In genomic region chr7:5079365-5080009, GRCm38 (mm10) we compare ENCODE assay signal across 10 mouse cellular contexts. TPM values are rescaled to one million over a fixed set of nuclear protein-coding genes. Genes with fewer than 3 reads are reported as not detected.
DNase-seq lines count a peak whose midpoint lies in the region; ATAC-seq and TF ChIP-seq lines count a peak whose summit lies in the region.
"Not testable (repeated sequence)": the region's sequence is repeated elsewhere in the genome, so short reads cannot be mapped to it uniquely, and the experiment has no call there.
"Had no signal": no experiment of that assay in that cellular context is flagged by ENCODE, and none has a peak within 500 bp of the region (broad histone marks: within the 10 kb centered on the region; RNA-seq: fewer than 3 reads in every experiment).

No protein-coding gene starts in this region.

- ATAC-seq in forebrain, embryonic 11.5 days (replicated peaks; ENCODE audit: low FRiP score): peak; percentile 45
- ATAC-seq in heart, embryonic 14.5 days (ENCODE audit: insufficient number of reproducible peaks, insufficient read depth, low FRiP score, low read depth): not testable (repeated sequence)
- ATAC-seq in intestine, embryonic 15.5 days: peak; percentile 23
- 0 out of 2 replicates have a peak, but pooled peaks have one; percentile 13 for ATAC-seq in limb, embryonic 13.5 days (ENCODE audit: low FRiP score, low read depth)
- peak; percentile 36 for ATAC-seq in lung, embryonic 15.5 days (ENCODE audit: borderline replicate concordance, extremely low read depth, low FRiP score, low TSS enrichment)

- H3K4me3 ChIP-seq in bone marrow macrophage, adult 2 months (ENCODE audit: insufficient read depth, low read length): peak overlapping the region; percentile 45
- peak overlapping the region; percentile 96 for H3K4me3 ChIP-seq in forebrain, embryonic 11.5 days (ENCODE audit: low read depth, low read length)
- peak overlapping the region; percentile 88 to 100 for H3K4me3 ChIP-seq in heart, embryonic 14.5 days (ENCODE audit: control insufficient read depth in 1 of 2, insufficient read depth in 1 of 2, low read depth in 1 of 2, low read length in 2 of 2)
- peak overlapping the region; percentile 99 for H3K4me3 ChIP-seq in intestine, embryonic 15.5 days (replicated peaks)
- peak overlapping the region; percentile 97 for H3K4me3 ChIP-seq in limb, embryonic 13.5 days
- peak overlapping the region; percentile 98 for H3K4me3 ChIP-seq in lung, embryonic 15.5 days
- H3K4me3 ChIP-seq in myocyte: peak overlapping the region; percentile 48
- H3K4me3 ChIP-seq in testis, adult 2 months (ENCODE audit: control insufficient read depth, low read depth, low read length): peak overlapping the region; percentile 81

- H3K9ac ChIP-seq in forebrain, embryonic 11.5 days (ENCODE audit: low read length): peak overlapping the region; percentile 35; the same call in 1 of the 2 replicates
- peak overlapping the region; percentile 99 for H3K9ac ChIP-seq in heart, embryonic 14.5 days (ENCODE audit: low read length)
- H3K9ac ChIP-seq in intestine, embryonic 15.5 days: peak overlapping the region; percentile 99; the same call in 1 of the 2 replicates
- peak overlapping the region; percentile 96; the same call in 1 of the 2 replicates for H3K9ac ChIP-seq in limb, embryonic 13.5 days
- not testable (repeated sequence) for H3K9ac ChIP-seq in lung, embryonic 15.5 days

- WGBS in forebrain, embryonic 11.5 days: 54% methylated on average over 10 of the region's 13 CpGs
- WGBS in heart, embryonic 14.5 days: 44% methylated on average over 9 of the region's 13 CpGs
- 32% methylated on average over 8 of the region's 13 CpGs for WGBS in intestine, embryonic 15.5 days
- WGBS in limb, embryonic 13.5 days: 51% methylated on average over 9 of the region's 13 CpGs
- WGBS in lung, embryonic 15.5 days: 26% methylated on average over 7 of the region's 13 CpGs

- H3K36me3 ChIP-seq in forebrain, embryonic 11.5 days (ENCODE audit: control insufficient read depth, insufficient read depth, low read length): peaks cover 17% of the 10 kb centered on the region
- H3K36me3 ChIP-seq in heart, embryonic 14.5 days (ENCODE audit: control insufficient read depth, insufficient read depth, low read length): peaks cover 69% of the 10 kb centered on the region
- peaks cover 29% of the 10 kb centered on the region for H3K36me3 ChIP-seq in intestine, embryonic 15.5 days
- H3K36me3 ChIP-seq in limb, embryonic 13.5 days: peaks cover 56% of the 10 kb centered on the region
- peaks cover 58% of the 10 kb centered on the region for H3K36me3 ChIP-seq in lung, embryonic 15.5 days
- peaks cover 38% of the 10 kb centered on the region for H3K36me3 ChIP-seq in myocyte (ENCODE audit: control insufficient read depth, insufficient read depth)
- not testable (repeated sequence) for H3K36me3 ChIP-seq in testis, adult 2 months (ENCODE audit: control insufficient read depth, insufficient read depth, low read length)

- TF ChIP-seq CTCF in bone marrow macrophage, adult 2 months (IDR thresholded peaks at IDR 0.05; ENCODE audit: low read depth, low read length); testis, adult 2 months (IDR thresholded peaks at IDR 0.05; ENCODE audit: control insufficient read depth, insufficient read depth, insufficient replicate concordance, low read depth, low read length): not testable (repeated sequence)

- H3ac ChIP-seq in myocyte (ENCODE audit: control insufficient read depth, insufficient read length): peak overlapping the region; percentile 74

- H3K9me3 ChIP-seq in forebrain, embryonic 11.5 days (ENCODE audit: control insufficient read depth, low read length); heart, embryonic 14.5 days (ENCODE audit: control insufficient read depth, low read length); intestine, embryonic 15.5 days; limb, embryonic 13.5 days; lung, embryonic 15.5 days: not testable (repeated sequence)

- not testable (repeated sequence) for DNase-seq in forebrain, embryonic 11.5 days (ENCODE audit: low spot score)

- H3K4me1 ChIP-seq in bone marrow macrophage, adult 2 months (ENCODE audit: control insufficient read depth, insufficient read depth, low read length): peaks cover 36% of the 10 kb centered on the region
- not testable (repeated sequence) for H3K4me1 ChIP-seq in forebrain, embryonic 11.5 days (replicated peaks; ENCODE audit: control insufficient read depth, insufficient read depth, low read length); intestine, embryonic 15.5 days (replicated peaks); testis, adult 2 months (ENCODE audit: control insufficient read depth, insufficient read depth, low read length)
- H3K4me1 ChIP-seq in heart, embryonic 14.5 days (ENCODE audit: control insufficient read depth in 2 of 2, insufficient read depth in 2 of 2, low read length in 2 of 2): peaks cover 3 to 14% of the 10 kb centered on the region in 2 experiments; a peak in 3 of 4 replicates
- peaks cover 14% of the 10 kb centered on the region for H3K4me1 ChIP-seq in limb, embryonic 13.5 days
- peaks cover 13% of the 10 kb centered on the region for H3K4me1 ChIP-seq in lung, embryonic 15.5 days

- not testable (repeated sequence) for H3K27me3 ChIP-seq in forebrain, embryonic 11.5 days (ENCODE audit: control insufficient read depth, insufficient read depth, low read length); heart, embryonic 14.5 days (ENCODE audit: control insufficient read depth, insufficient read depth, low read length); intestine, embryonic 15.5 days (replicated peaks); limb, embryonic 13.5 days; lung, embryonic 15.5 days; myocyte (ENCODE audit: control insufficient read depth, insufficient read depth, insufficient read length); testis, adult 2 months (ENCODE audit: control insufficient read depth, insufficient read depth, low read length)

- not testable (repeated sequence) for TF ChIP-seq POLR2A in bone marrow macrophage, adult 2 months (IDR thresholded peaks at IDR 0.05; ENCODE audit: borderline replicate concordance, low read depth, low read length); myocyte (IDR thresholded peaks at IDR 0.05; ENCODE audit: insufficient read length, low read depth); testis, adult 2 months (IDR thresholded peaks at IDR 0.05; ENCODE audit: control insufficient read depth, low read depth, low read length)

- peak overlapping the region; percentile 64 for H3K27ac ChIP-seq in bone marrow macrophage, adult 2 months (ENCODE audit: insufficient read depth, low read depth, low read length)
- peak overlapping the region; percentile 53; the same call in 1 of the 2 replicates for H3K27ac ChIP-seq in forebrain, embryonic 11.5 days (ENCODE audit: low read depth, low read length)
- peak overlapping the region; percentile 58 to 96 for H3K27ac ChIP-seq in heart, embryonic 14.5 days (replicated peaks in 1 of 2; ENCODE audit: control insufficient read depth in 1 of 2, insufficient read depth in 1 of 2, low read depth in 2 of 2, low read length in 2 of 2)
- H3K27ac ChIP-seq in intestine, embryonic 15.5 days: peak overlapping the region; percentile 95
- H3K27ac ChIP-seq in limb, embryonic 13.5 days: peak overlapping the region; percentile 91; the same call in 1 of the 2 replicates
- peak overlapping the region; percentile 95 for H3K27ac ChIP-seq in lung, embryonic 15.5 days
- H3K27ac ChIP-seq in testis, adult 2 months (ENCODE audit: control insufficient read depth, insufficient read depth, low read depth, low read length): peak overlapping the region; percentile 72

- peak overlapping the region; percentile 87; the same call in 1 of the 2 replicates for H3K4me2 ChIP-seq in forebrain, embryonic 11.5 days (ENCODE audit: low read depth, low read length, severe bottlenecking)
- peak overlapping the region; percentile 87 for H3K4me2 ChIP-seq in heart, embryonic 14.5 days (ENCODE audit: low read length)
- peak overlapping the region; percentile 68 for H3K4me2 ChIP-seq in intestine, embryonic 15.5 days (replicated peaks)
- H3K4me2 ChIP-seq in limb, embryonic 13.5 days (replicated peaks): peak overlapping the region; percentile 87
- peak overlapping the region; percentile 85 for H3K4me2 ChIP-seq in lung, embryonic 15.5 days
- H3K4me2 ChIP-seq in myocyte (ENCODE audit: low read depth): peak overlapping the region; percentile 60

- peaks cover 46% of the 10 kb centered on the region for H3K79me2 ChIP-seq in myocyte (ENCODE audit: control insufficient read depth, insufficient read depth)

RNA-seq across cellular contexts. Expression of gene Epn1, which starts 0.5 kb away (rescaled TPM):
- 198 and 202 TPM in 2 replicates for polyA plus RNA-seq in bone marrow macrophage, adult 2 months (2012; ENCODE audit: insufficient read depth, insufficient read length, missing spikeins)
- 70.1 and 75.0 TPM in 2 replicates for polyA plus RNA-seq in forebrain, embryonic 11.5 days (2014; fragmentation: Nextera tagmentation; extraction: Ambion mirVana)
- polyA plus RNA-seq in heart, embryonic 14.5 days (2014; fragmentation: Nextera tagmentation; extraction: Ambion mirVana): 50.6 and 52.0 TPM in 2 replicates
- polyA plus RNA-seq in intestine, embryonic 15.5 days (2015; fragmentation: Nextera tagmentation; extraction: Ambion mirVana): 62.4 and 66.5 TPM in 2 replicates
- 62.2 and 64.6 TPM in 2 replicates for polyA plus RNA-seq in limb, embryonic 13.5 days (2015; fragmentation: Nextera tagmentation; extraction: Ambion mirVana)
- 55.1 and 60.5 TPM in 2 replicates for polyA plus RNA-seq in lung, embryonic 15.5 days (2015; fragmentation: Nextera tagmentation; extraction: Ambion mirVana)
- 118 TPM for polyA plus RNA-seq in myocyte (2012; fragmentation: generic; extraction: Trizol)
- 91.7 and 103 TPM in 2 replicates for polyA plus RNA-seq in testis, adult 2 months (2012; rRNA removed)

RNA-seq across cellular contexts. Expression of gene U2af2, which starts 17.5 kb away (rescaled TPM):
- polyA plus RNA-seq in bone marrow macrophage, adult 2 months (2012; ENCODE audit: insufficient read depth, insufficient read length, missing spikeins): 151 and 160 TPM in 2 replicates
- 222 and 236 TPM in 2 replicates for polyA plus RNA-seq in forebrain, embryonic 11.5 days (2014; fragmentation: Nextera tagmentation; extraction: Ambion mirVana)
- 46.8 and 66.2 TPM in 2 replicates for polyA plus RNA-seq in heart, embryonic 14.5 days (2014; fragmentation: Nextera tagmentation; extraction: Ambion mirVana)
- 126 and 130 TPM in 2 replicates for polyA plus RNA-seq in intestine, embryonic 15.5 days (2015; fragmentation: Nextera tagmentation; extraction: Ambion mirVana)
- 152 and 153 TPM in 2 replicates for polyA plus RNA-seq in limb, embryonic 13.5 days (2015; fragmentation: Nextera tagmentation; extraction: Ambion mirVana)
- polyA plus RNA-seq in lung, embryonic 15.5 days (2015; fragmentation: Nextera tagmentation; extraction: Ambion mirVana): 147 and 150 TPM in 2 replicates
- polyA plus RNA-seq in myocyte (2012; fragmentation: generic; extraction: Trizol): 159 TPM
- polyA plus RNA-seq in testis, adult 2 months (2012; rRNA removed): 85.7 and 88.5 TPM in 2 replicates

RNA-seq across cellular contexts. Expression of gene Zfp580, which starts 28.1 kb away (rescaled TPM):
- polyA plus RNA-seq in bone marrow macrophage, adult 2 months (2012; ENCODE audit: insufficient read depth, insufficient read length, missing spikeins): 6.1 and 7.7 TPM in 2 replicates
- 44.6 and 51.4 TPM in 2 replicates for polyA plus RNA-seq in forebrain, embryonic 11.5 days (2014; fragmentation: Nextera tagmentation; extraction: Ambion mirVana)
- polyA plus RNA-seq in heart, embryonic 14.5 days (2014; fragmentation: Nextera tagmentation; extraction: Ambion mirVana): 21.9 and 22.0 TPM in 2 replicates
- polyA plus RNA-seq in intestine, embryonic 15.5 days (2015; fragmentation: Nextera tagmentation; extraction: Ambion mirVana): 22.2 and 25.0 TPM in 2 replicates
- 42.1 and 42.8 TPM in 2 replicates for polyA plus RNA-seq in limb, embryonic 13.5 days (2015; fragmentation: Nextera tagmentation; extraction: Ambion mirVana)
- polyA plus RNA-seq in lung, embryonic 15.5 days (2015; fragmentation: Nextera tagmentation; extraction: Ambion mirVana): 29.2 and 30.0 TPM in 2 replicates
- 13.1 TPM for polyA plus RNA-seq in myocyte (2012; fragmentation: generic; extraction: Trizol)
- 9.4 and 11.1 TPM in 2 replicates for polyA plus RNA-seq in testis, adult 2 months (2012; rRNA removed)

RNA-seq across cellular contexts. Expression of gene Rfpl4, which starts 37.3 kb away (rescaled TPM):
- polyA plus RNA-seq in bone marrow macrophage, adult 2 months (2012; ENCODE audit: insufficient read depth, insufficient read length, missing spikeins): not detected in 2 replicates
- polyA plus RNA-seq in forebrain, embryonic 11.5 days (2014; fragmentation: Nextera tagmentation; extraction: Ambion mirVana): not detected in 2 replicates
- not detected in 2 replicates for polyA plus RNA-seq in heart, embryonic 14.5 days (2014; fragmentation: Nextera tagmentation; extraction: Ambion mirVana)
- not detected in 2 replicates for polyA plus RNA-seq in intestine, embryonic 15.5 days (2015; fragmentation: Nextera tagmentation; extraction: Ambion mirVana)
- polyA plus RNA-seq in limb, embryonic 13.5 days (2015; fragmentation: Nextera tagmentation; extraction: Ambion mirVana): not detected in 2 replicates
- not detected in 2 replicates for polyA plus RNA-seq in lung, embryonic 15.5 days (2015; fragmentation: Nextera tagmentation; extraction: Ambion mirVana)
- not detected for polyA plus RNA-seq in myocyte (2012; fragmentation: generic; extraction: Trizol)
- 0.07 TPM in 1 of 2 replicates, not detected in the other for polyA plus RNA-seq in testis, adult 2 months (2012; rRNA removed)
- polyA plus RNA-seq: activated CD4-positive, CD25-positive, alpha-beta regulatory T cell, adult 4 months; brain, embryonic 14.5 days had no signal

RNA-seq across cellular contexts. Expression of gene Zfp784, which starts 41.2 kb away (rescaled TPM):
- polyA plus RNA-seq in bone marrow macrophage, adult 2 months (2012; ENCODE audit: insufficient read depth, insufficient read length, missing spikeins): 2.6 and 3.8 TPM in 2 replicates
- 3.9 and 4.8 TPM in 2 replicates for polyA plus RNA-seq in forebrain, embryonic 11.5 days (2014; fragmentation: Nextera tagmentation; extraction: Ambion mirVana)
- 5.6 TPM in 2 replicates for polyA plus RNA-seq in heart, embryonic 14.5 days (2014; fragmentation: Nextera tagmentation; extraction: Ambion mirVana)
- polyA plus RNA-seq in intestine, embryonic 15.5 days (2015; fragmentation: Nextera tagmentation; extraction: Ambion mirVana): 6.0 and 6.5 TPM in 2 replicates
- 7.0 and 7.8 TPM in 2 replicates for polyA plus RNA-seq in limb, embryonic 13.5 days (2015; fragmentation: Nextera tagmentation; extraction: Ambion mirVana)
- 4.9 and 5.0 TPM in 2 replicates for polyA plus RNA-seq in lung, embryonic 15.5 days (2015; fragmentation: Nextera tagmentation; extraction: Ambion mirVana)
- 1.5 TPM for polyA plus RNA-seq in myocyte (2012; fragmentation: generic; extraction: Trizol)
- polyA plus RNA-seq in testis, adult 2 months (2012; rRNA removed): 4.3 and 5.2 TPM in 2 replicates

Comparison
In these comparisons a context has a peak if more than half of its experiments do, and no peak if none do; other contexts are left out.
1. H3K4me3 ChIP-seq: peak in every context shown above with its lines; median percentile 99 in intestine, embryonic 15.5 days; 98 in lung, embryonic 15.5 days; 97 in limb, embryonic 13.5 days; 96 in forebrain, embryonic 11.5 days; 94 in heart, embryonic 14.5 days; 81 in testis, adult 2 months; 48 in myocyte; 45 in bone marrow macrophage, adult 2 months.